8 mouse cellular contexts compared by ENCODE assay signal in genomic region chr2:154659070-154659469, GRCm38 (mm10). TPM values are rescaled to one million over a fixed set of nuclear protein-coding genes. Genes with fewer than 3 reads are reported as not detected.
A peak's percentile ranks its signal among the peaks of the same experiment; 100 is the strongest.
DNase-seq lines count a peak whose midpoint lies in the region; ATAC-seq and TF ChIP-seq lines count a peak whose summit lies in the region.

No protein-coding gene starts in this region.

- no peak for ATAC-seq in megakaryocyte, adult 5-6 weeks (ENCODE audit: poor library complexity, severe bottlenecking)
- ATAC-seq in intestine, postnatal 0 days: no peak
- ATAC-seq in megakaryocyte progenitor cell, adult 5-6 weeks (replicated peaks; ENCODE audit: poor library complexity): no peak

- intact Hi-C loops in heart, postnatal 14 days (cut with DNase I): loop anchor here (5.0 kb wide), 1 partner anchor 133 kb away; the partner anchor contains the start of genes Raly and a

- peak; percentile 83 for DNase-seq in heart, adult 11 months
- DNase-seq in heart, postnatal 14 days: no peak
- DNase-seq in cerebellum, postnatal 10 days: no peak

- no peaks in the 10 kb centered on the region for H3K27me3 ChIP-seq in megakaryocyte, embryonic 14.5 days (replicated peaks)
- no peaks in the 10 kb centered on the region for H3K27me3 ChIP-seq in intestine, postnatal 0 days (replicated peaks; ENCODE audit: control insufficient read depth, insufficient read depth, low read length)
- no peaks in the 10 kb centered on the region for H3K27me3 ChIP-seq in small intestine, adult 2 months (ENCODE audit: control insufficient read depth, insufficient read depth, low read length)

- no peak overlapping the region for H3K9ac ChIP-seq in intestine, postnatal 0 days (ENCODE audit: low read depth, low read length)

- WGBS in intestine, postnatal 0 days: 84% methylated on average over 4 of the region's 4 CpGs
- 70% methylated on average over 4 of the region's 4 CpGs for WGBS in small intestine, adult 2 months

- peak overlapping the region; percentile 96 for H3K4me3 ChIP-seq in megakaryocyte, embryonic 14.5 days (replicated peaks)
- H3K4me3 ChIP-seq in intestine, postnatal 0 days (ENCODE audit: low read depth, low read length): peak overlapping the region; percentile 93; the same call in 1 of the 2 replicates
- peak overlapping the region; percentile 23; the same call in 1 of the 2 replicates for H3K4me3 ChIP-seq in small intestine, adult 2 months (ENCODE audit: low read depth, low read length)

- H3K27ac ChIP-seq in intestine, postnatal 0 days (ENCODE audit: low read depth, low read length): peak overlapping the region; percentile 64; the same call in 1 of the 2 replicates
- H3K27ac ChIP-seq in small intestine, adult 2 months (ENCODE audit: insufficient read depth, low read depth, low read length): 0 out of 2 replicates have a peak overlapping the region, but pooled peaks have one; percentile 7

- no peak for TF ChIP-seq CTCF in intestine, postnatal 0 days (IDR thresholded peaks at IDR 0.05; ENCODE audit: low read depth)
- no peak for TF ChIP-seq CTCF in small intestine, adult 2 months (IDR thresholded peaks at IDR 0.05; ENCODE audit: extremely low read depth, insufficient read length, insufficient replicate concordance, low read depth, low read length)

- peaks cover 55% of the 10 kb centered on the region for H3K4me1 ChIP-seq in megakaryocyte, embryonic 14.5 days
- H3K4me1 ChIP-seq in intestine, postnatal 0 days (replicated peaks; ENCODE audit: control insufficient read depth, insufficient read depth, low read length): peaks cover 8% of the 10 kb centered on the region; the same call in 1 of the 2 replicates
- H3K4me1 ChIP-seq in small intestine, adult 2 months (ENCODE audit: control insufficient read depth, insufficient read depth, insufficient read length, low read length): peaks cover 21% of the 10 kb centered on the region

- TF ChIP-seq POLR2A in small intestine, adult 2 months (IDR thresholded peaks at IDR 0.05; ENCODE audit: low read depth, low read length): no peak

- peaks cover 34% of the 10 kb centered on the region for H3K36me3 ChIP-seq in megakaryocyte, embryonic 14.5 days (replicated peaks; ENCODE audit: low read length)
- peaks cover 9% of the 10 kb centered on the region; the same call in 1 of the 2 replicates for H3K36me3 ChIP-seq in intestine, postnatal 0 days (ENCODE audit: control insufficient read depth, insufficient read depth)
- peaks cover 13% of the 10 kb centered on the region for H3K36me3 ChIP-seq in small intestine, adult 2 months (ENCODE audit: control insufficient read depth, insufficient read depth, low read length)

- peak overlapping the region; percentile 75 for H3K4me2 ChIP-seq in intestine, postnatal 0 days (replicated peaks; ENCODE audit: low read depth)

- no peaks in the 10 kb centered on the region for H3K9me3 ChIP-seq in megakaryocyte, embryonic 14.5 days
- no peaks in the 10 kb centered on the region for H3K9me3 ChIP-seq in intestine, postnatal 0 days (ENCODE audit: control insufficient read depth)

RNA-seq across cellular contexts. Expression of gene Chmp4b, which starts 7.6 kb away (rescaled TPM):
- 100 to 1,000 TPM; 105 to 112 TPM for total RNA-seq in heart, postnatal 14 days (2021)
- polyA plus RNA-seq in megakaryocyte, embryonic 14.5 days (2012; ENCODE audit: insufficient read depth, low replicate concordance): 131 and 221 TPM in 2 replicates
- 117 and 122 TPM in 2 replicates for total RNA-seq in megakaryocyte, adult 5-6 weeks (2015)
- 166 and 187 TPM in 2 replicates for total RNA-seq in megakaryocyte, adult 5-6 weeks (2017)
- polyA plus RNA-seq in intestine, postnatal 0 days (2015; fragmentation: Nextera tagmentation; extraction: Ambion mirVana): 60.8 and 62.4 TPM in 2 replicates
- polyA plus RNA-seq in small intestine, adult 2 months (2012; rRNA removed): 73.2 and 131 TPM in 2 replicates
- total RNA-seq in megakaryocyte progenitor cell, adult 5-6 weeks (2015): 81.2 and 89.4 TPM in 2 replicates
- total RNA-seq in megakaryocyte progenitor cell, adult 5-6 weeks (2017): 103 and 120 TPM in 2 replicates

RNA-seq across cellular contexts. Expression of gene 4930519P11Rik, which starts 45.8 kb away (rescaled TPM):
- not detected for total RNA-seq in heart, postnatal 14 days (2021)
- polyA plus RNA-seq in megakaryocyte, embryonic 14.5 days (2012; ENCODE audit: insufficient read depth, low replicate concordance): 1.6 and 14.8 TPM in 2 replicates
- total RNA-seq in megakaryocyte, adult 5-6 weeks (2015): 2.7 TPM in 1 of 2 replicates, not detected in the other
- total RNA-seq in megakaryocyte, adult 5-6 weeks (2017): 0.85 TPM in 1 of 2 replicates, not detected in the other
- 0.26 TPM in 1 of 2 replicates, not detected in the other for polyA plus RNA-seq in intestine, postnatal 0 days (2015; fragmentation: Nextera tagmentation; extraction: Ambion mirVana)
- 0.46 and 1.6 TPM in 2 replicates for polyA plus RNA-seq in small intestine, adult 2 months (2012; rRNA removed)
- 0.54 TPM in 1 of 2 replicates, not detected in the other for total RNA-seq in megakaryocyte progenitor cell, adult 5-6 weeks (2015)
- not detected in 2 replicates for total RNA-seq in megakaryocyte progenitor cell, adult 5-6 weeks (2017)

RNA-seq across cellular contexts. Expression of gene Zfp341, which starts 46.0 kb away (rescaled TPM):
- 1 to 10 TPM; 2.3 to 2.6 TPM for total RNA-seq in heart, postnatal 14 days (2021)
- polyA plus RNA-seq in megakaryocyte, embryonic 14.5 days (2012; ENCODE audit: insufficient read depth, low replicate concordance): 4.0 and 4.4 TPM in 2 replicates
- 2.2 and 2.3 TPM in 2 replicates for total RNA-seq in megakaryocyte, adult 5-6 weeks (2015)
- total RNA-seq in megakaryocyte, adult 5-6 weeks (2017): 1.5 and 1.8 TPM in 2 replicates
- polyA plus RNA-seq in intestine, postnatal 0 days (2015; fragmentation: Nextera tagmentation; extraction: Ambion mirVana): 0.17 and 0.44 TPM in 2 replicates
- 2.6 and 4.7 TPM in 2 replicates for polyA plus RNA-seq in small intestine, adult 2 months (2012; rRNA removed)
- 3.3 and 4.0 TPM in 2 replicates for total RNA-seq in megakaryocyte progenitor cell, adult 5-6 weeks (2015)
- total RNA-seq in megakaryocyte progenitor cell, adult 5-6 weeks (2017): 1.2 and 2.3 TPM in 2 replicates

RNA-seq across cellular contexts. Expression of gene Pxmp4, which starts 55.6 kb away (rescaled TPM):
- 10 to 100 TPM; 23.8 to 28.5 TPM for total RNA-seq in heart, postnatal 14 days (2021)
- polyA plus RNA-seq in megakaryocyte, embryonic 14.5 days (2012; ENCODE audit: insufficient read depth, low replicate concordance): 8.5 and 10.5 TPM in 2 replicates
- total RNA-seq in megakaryocyte, adult 5-6 weeks (2015): 21.9 and 24.2 TPM in 2 replicates
- total RNA-seq in megakaryocyte, adult 5-6 weeks (2017): 24.4 and 27.1 TPM in 2 replicates
- polyA plus RNA-seq in intestine, postnatal 0 days (2015; fragmentation: Nextera tagmentation; extraction: Ambion mirVana): 62.5 and 66.6 TPM in 2 replicates
- polyA plus RNA-seq in small intestine, adult 2 months (2012; rRNA removed): 21.4 and 28.8 TPM in 2 replicates
- 14.6 and 14.9 TPM in 2 replicates for total RNA-seq in megakaryocyte progenitor cell, adult 5-6 weeks (2015)
- 9.2 and 10.7 TPM in 2 replicates for total RNA-seq in megakaryocyte progenitor cell, adult 5-6 weeks (2017)

Comparison
In these comparisons a context has a peak if more than half of its experiments do, and no peak if none do; other contexts are left out.
1. H3K4me3 ChIP-seq: peak in every context shown above with its lines; median percentile 96 in megakaryocyte, embryonic 14.5 days; 93 in intestine, postnatal 0 days; 23 in small intestine, adult 2 months.